Mouse (Mus musculus): ENCODE measurements at regions not wholly inside any gene's neighbourhood (a gene's known extent, or its start where the extent isn't known, plus 50 kb on each side); places are given as distances from the start of the nearest gene placed in this dataset.

- no peak for DNase-seq
These were observed 101.1 kb upstream of the Arhgap5 start for GRCm38 (mm10) chr12:52402711-52403110.

DNA sequence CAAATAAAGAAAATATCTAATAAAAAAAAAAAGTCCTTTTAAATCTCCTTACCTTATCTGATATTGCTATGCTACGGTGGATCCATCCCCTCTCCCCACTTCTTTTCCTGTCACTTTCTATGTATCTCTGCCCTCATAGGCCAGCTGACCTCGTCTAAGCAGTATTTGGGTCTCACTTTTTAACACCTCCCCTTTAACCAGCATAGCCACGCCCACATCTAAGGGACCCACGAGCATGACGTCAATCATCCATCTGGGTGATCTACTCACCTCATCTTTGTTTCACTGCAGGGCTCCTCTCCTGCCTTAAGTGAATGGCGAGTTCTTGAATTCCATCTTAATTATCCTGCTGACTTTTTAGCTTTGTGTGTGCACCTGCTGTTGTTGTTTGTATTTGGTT lies 97.4 kb upstream of the Arhgap5 start:
- DNase-seq, result no peak

DNA sequence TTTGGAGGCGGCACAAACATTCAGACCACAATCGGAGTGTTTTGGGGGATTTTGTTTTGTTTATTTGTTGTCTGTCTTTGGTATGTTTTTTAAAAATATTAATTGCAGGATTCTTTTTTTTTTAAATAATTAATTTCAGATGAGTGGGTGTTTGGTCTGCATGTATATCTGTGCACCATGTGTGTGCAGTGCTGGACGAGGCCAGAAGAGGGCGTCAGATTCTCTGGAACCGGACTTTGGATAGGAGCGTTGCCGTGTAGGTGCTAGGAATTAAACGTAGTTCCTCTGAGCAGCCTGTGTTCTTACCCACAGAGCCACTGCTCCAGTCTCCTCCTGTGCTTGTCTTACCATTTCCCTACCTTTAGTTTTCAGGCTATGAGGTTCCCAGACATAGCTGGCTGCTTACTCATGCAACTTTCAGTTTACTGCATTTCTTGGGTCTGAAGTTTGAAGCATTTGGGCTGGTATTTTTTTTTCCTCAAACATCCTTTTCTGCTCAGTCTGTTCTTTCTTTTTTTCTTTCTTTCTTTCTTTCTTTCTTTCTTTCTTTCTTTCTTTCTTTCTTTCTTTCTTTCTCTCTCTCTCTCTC lies 95.4 kb upstream of the Arhgap5 start:
- DNase-seq, result no peak

GRCm38 (mm10) chr12:52409221-52409620 lies 94.6 kb upstream of the Arhgap5 start:
- no peak for DNase-seq

- no peak for DNase-seq
These were observed 91.6 kb upstream of the Arhgap5 start for GRCm38 (mm10) chr12:52412172-52412571.

- peak; percentile 42 for DNase-seq
These were observed 90.7 kb upstream of the Arhgap5 start for GRCm38 (mm10) chr12:52413046-52413473.

DNA sequence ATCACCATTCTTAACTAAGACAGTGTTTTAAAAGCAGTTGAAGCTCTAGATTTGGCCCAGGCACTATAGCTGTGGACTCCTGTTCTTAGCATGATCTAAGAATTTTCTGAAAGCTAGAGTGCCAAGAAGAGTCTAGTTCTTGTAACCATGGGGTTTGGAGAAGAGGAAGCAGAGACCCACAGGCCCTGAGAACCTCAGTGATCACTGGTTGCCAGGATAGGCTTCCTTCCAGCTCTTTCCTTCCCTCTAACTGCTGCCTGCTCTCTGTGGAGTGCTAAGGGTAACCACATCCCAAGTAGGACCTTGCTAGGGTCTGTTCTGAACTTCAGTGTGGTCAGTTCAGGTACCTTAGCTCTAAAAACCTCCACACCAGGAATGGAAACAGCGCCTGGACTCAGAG lies 81.0 kb upstream of the Arhgap5 start:
- DNase-seq, result peak; percentile 45

- peak; percentile 40 for DNase-seq
These were observed 79.3 kb upstream of the Arhgap5 start for GRCm38 (mm10) chr12:52424336-52425034.

DNA sequence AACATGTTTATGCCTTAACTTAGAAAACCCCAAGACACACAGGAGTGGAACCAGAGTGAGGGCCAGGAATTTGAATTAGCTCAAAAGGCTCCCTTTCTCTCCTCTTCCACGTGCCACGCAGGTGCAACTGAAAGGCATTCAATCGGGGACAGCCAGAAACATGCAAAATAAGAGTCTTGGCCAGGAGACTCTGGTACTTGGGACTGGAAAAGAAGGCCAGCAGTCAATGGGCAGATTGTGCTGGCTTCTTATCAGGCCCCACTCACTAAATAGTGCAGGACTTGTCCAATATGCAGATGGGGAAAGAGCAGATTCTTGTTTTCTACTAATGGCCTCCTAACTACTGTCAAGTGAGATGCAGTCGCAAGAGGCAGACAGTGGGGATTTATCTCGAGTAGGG lies 73.8 kb upstream of the Arhgap5 start:
- DNase-seq, result peak; percentile 20

DNA sequence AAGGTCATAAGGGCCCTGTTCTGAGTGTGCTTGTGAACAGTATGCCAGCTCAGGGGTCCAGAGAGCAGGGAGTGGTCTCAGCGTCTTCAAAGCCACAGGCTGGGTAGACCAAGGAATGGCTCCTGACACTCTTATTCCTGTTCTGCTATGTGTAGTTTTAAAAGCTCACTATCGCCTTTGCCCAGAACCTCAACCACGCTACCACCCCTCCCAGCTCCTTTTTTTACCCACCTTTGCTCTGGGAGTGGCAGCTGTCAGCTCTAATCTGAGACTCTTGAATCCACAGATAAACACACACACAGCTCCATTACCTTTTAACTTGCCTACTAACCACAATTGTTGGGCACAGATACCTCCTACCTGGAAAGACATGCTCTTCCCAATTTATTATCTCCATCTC lies 71.8 kb upstream of the Arhgap5 start:
- no peak for DNase-seq

DNA sequence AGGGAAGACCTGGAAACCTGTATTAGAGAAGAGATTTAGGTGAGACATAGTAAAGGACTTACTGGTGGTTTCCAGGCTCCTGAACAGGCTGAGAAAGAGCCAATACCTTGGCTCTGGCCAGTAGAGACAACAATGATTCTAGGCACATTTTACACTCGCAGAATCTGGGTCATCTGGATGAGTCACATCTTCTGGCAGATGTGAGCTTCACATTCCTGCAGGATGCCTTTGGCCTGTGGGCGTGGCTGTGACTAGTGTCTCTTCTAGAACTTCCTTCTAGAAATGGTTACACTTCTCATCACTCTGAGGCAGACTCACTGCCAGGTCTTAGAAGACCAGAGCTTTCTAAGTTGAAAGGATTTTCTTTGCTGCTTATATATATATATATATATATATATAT lies 69.8 kb upstream of the Arhgap5 start:
- no peak for DNase-seq

GRCm38 (mm10) chr12:52435321-52435720 lies 68.5 kb upstream of the Arhgap5 start:
- no peak for DNase-seq

GRCm38 (mm10) chr12:52435795-52436211 lies 68.0 kb upstream of the Arhgap5 start:
- no peak for DNase-seq

GRCm38 (mm10) chr12:52436941-52437340 lies 66.8 kb upstream of the Arhgap5 start:
- no peak for DNase-seq

DNA sequence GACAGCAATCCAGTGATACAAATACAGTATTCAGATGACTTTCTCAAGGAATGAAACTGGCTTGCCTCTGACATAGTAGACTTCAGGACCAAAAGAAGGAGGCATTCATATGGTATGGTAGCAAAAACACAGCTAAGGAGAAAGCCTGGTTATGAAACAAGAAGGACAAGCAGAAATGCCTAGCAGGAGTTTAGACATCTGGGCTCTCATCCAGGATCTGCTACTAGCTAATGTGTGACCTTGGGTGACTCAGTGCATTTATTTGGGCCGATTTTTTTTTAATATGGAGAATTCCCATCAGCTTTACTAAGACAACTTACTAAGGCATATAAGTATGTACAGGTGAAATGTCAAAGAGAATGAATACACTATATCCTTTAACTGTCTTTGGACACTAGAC lies 64.5 kb upstream of the Arhgap5 start:
- no peak for DNase-seq

DNA sequence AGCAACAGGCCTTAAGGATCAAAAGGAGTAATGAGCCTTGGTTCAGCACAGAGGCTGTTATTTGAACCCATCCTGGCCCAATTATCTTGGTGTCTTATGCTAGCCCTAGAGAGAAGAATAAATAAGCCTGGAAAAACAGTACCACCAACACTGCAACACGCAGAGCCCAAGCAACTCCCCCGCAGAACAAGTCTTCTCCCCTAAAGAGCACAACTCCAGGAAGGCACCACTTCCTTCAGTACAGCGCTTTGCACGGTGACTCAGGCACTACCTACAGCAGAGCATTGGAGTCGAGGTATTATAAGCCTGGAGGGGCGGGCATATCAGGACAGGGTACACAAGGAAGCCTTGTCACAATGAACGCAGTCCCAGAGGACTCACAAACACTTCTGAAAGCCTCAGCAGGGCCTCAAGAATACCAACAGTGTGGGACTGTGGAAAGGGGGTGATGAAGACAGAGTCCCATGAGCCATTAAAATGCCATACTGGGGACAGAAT lies 62.9 kb upstream of the Arhgap5 start:
- no peak for DNase-seq

DNA sequence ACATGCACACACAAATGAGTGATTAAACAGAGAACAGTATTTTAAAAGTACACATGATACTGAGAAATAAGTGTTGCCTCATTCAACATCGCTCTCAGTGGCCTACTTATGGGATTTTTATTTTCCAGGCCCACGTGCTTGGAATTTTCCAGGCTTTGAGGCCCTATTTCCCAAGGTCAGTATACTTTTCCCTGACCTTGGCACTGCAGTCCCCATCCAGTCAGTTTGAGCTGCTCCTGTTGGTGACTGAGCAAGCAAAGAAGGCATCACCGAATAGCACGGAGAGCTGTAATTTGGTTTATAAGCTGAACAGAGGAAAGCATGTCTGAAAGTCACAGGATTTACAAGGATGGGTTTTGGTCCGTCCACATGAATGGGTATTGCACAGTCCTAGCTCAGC lies 61.4 kb upstream of the Arhgap5 start:
- no peak for DNase-seq

DNA sequence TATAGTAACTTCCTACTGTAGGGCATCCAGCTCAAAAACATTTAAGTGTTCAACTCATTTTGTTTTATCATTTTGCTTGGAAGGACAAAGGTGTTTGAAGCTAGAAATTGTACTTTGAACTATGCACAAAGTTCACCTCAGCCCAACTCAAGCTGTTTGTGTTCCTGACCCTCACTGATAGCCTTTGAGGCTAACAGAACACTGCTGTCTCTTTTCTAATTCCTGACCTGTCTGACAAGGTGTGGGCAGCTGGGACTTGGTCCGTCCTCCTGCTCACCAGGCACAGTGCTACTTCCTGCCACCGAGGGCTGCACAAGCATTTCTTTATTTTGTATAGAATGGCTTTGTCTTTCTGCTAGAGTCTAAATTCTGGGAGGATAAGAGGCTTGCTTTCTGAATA lies 58.0 kb upstream of the Arhgap5 start:
- DNase-seq, result no peak

- no peak for DNase-seq
These were observed 57.3 kb upstream of the Arhgap5 start for GRCm38 (mm10) chr12:52446501-52446900.

DNA sequence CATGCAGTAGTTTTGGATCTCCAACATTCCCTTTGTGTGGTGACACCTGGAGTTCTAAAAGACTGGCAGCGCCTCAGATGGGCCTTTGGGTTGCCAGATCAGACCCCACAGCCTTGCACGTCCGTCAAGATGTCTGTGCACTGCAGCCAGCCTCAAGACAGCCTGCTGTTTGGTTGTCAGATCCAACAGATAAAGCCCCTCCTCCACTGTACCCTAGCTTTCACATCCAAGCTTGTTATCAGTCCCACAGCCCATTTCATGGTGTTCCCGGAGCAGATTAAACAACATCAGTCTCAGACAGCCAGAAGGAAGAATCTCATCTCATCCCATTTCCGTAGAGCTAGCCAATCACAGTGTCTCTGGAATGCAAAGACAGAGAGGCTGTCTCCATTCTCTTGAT lies 56.3 kb upstream of the Arhgap5 start:
- DNase-seq, result no peak

DNA sequence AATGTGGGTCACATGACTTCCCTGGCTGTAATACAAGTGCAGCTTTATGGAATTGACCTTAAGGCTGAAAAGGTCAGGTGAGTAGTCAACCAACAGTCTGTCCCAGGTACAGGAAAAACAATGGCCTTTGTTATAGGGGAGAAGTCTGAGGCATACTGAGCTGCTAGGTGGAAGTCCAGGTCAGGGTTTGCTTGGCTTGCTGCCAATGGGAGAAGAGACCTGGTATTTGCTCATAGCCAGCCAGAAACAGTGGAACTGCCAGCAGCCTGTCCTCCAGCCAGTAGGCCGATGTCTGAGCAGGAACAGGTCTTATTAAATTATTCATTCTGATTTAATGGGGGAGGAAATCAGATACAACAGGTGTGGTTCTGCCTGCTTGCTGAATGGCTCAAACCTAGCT lies 55.6 kb upstream of the Arhgap5 start:
- DNase-seq, result no peak

- DNase-seq, result no peak
These were observed 49.9 kb upstream of the Arhgap5 start for GRCm38 (mm10) chr12:52453890-52454289.
